Mouse (Mus musculus): ENCODE data around the gene Snta1. TPM values are rescaled to one million over a fixed set of nuclear protein-coding genes. Genes with fewer than 3 reads are reported as not detected.
A peak's percentile ranks its signal among the peaks of the same experiment; 100 is the strongest.

The Snta1 gene
- 2.6 and 4.6 TPM in 2 replicates for polyA plus RNA-seq (2014; fragmentation: Nextera tagmentation; extraction: Ambion mirVana)

GRCm38 (mm10) chr2:154407643-154408445, at the start of gene Snta1:
TSS of gene Snta1 (minus strand) at chr2:154408099.
- Histone ChIP-seq H3K4me3 (ENCODE audit: low read depth, low read length) (peak within 1 kb of the TSS; percentile 66), H3K9me3 (replicated peaks; ENCODE audit: control insufficient read depth, low read length) (no peaks in the 10 kb centered on the region), H3K27me3 (replicated peaks; ENCODE audit: control insufficient read depth, insufficient read depth, low read length) (no peaks in the 10 kb centered on the region; the same call in 1 of the 2 replicates), H3K27ac (ENCODE audit: low read depth, low read length) (no peak within 1 kb of the TSS), H3K4me1 (ENCODE audit: control insufficient read depth, insufficient read depth, low read length) (no peaks in the 10 kb centered on the region), H3K4me2 (ENCODE audit: low read length) (peak within 1 kb of the TSS; percentile 73), H3K36me3 (ENCODE audit: control insufficient read depth, insufficient read depth, low read length) (no peaks in the 10 kb centered on the region), H3K9ac (ENCODE audit: low read length) (peak within 1 kb of the TSS; percentile 72)
- ATAC-seq (peak; percentile 90), DNase-seq (ENCODE audit: low spot score) (peak; percentile 77)
- whole genome bisulfite sequencing, result 2% methylated on average over 80 of the region's 84 CpGs

- H3K9me3 ChIP-seq (replicated peaks; ENCODE audit: control insufficient read depth, low read length), result no peaks in the 10 kb centered on the region
- no peak for DNase-seq (ENCODE audit: low spot score)
- 0 out of 2 replicates have a peak, but pooled peaks cover 5% of the 10 kb centered on the region for H3K36me3 ChIP-seq (ENCODE audit: control insufficient read depth, insufficient read depth, low read length)
- no peak overlapping the region for H3K9ac ChIP-seq (ENCODE audit: low read length)
- ATAC-seq, result no peak
- H3K27me3 ChIP-seq (replicated peaks; ENCODE audit: control insufficient read depth, insufficient read depth, low read length), result no peaks in the 10 kb centered on the region
- H3K4me3 ChIP-seq (ENCODE audit: low read depth, low read length), result no peak overlapping the region
- no peak overlapping the region for H3K27ac ChIP-seq (ENCODE audit: low read depth, low read length)
- H3K4me2 ChIP-seq (ENCODE audit: low read length), result no peak overlapping the region
- peaks cover 14% of the 10 kb centered on the region for H3K4me1 ChIP-seq (ENCODE audit: control insufficient read depth, insufficient read depth, low read length)
These were observed 48.7 kb upstream of the Snta1 start for GRCm38 (mm10) chr2:154456621-154457020.

GRCm38 (mm10) chr2:154455776-154456175, 47.9 kb upstream of the Snta1 start:
- H3K27me3 ChIP-seq (replicated peaks; ENCODE audit: control insufficient read depth, insufficient read depth, low read length), result no peaks in the 10 kb centered on the region
- ATAC-seq (no peak), DNase-seq (ENCODE audit: low spot score) (peak; percentile 37)
- peak overlapping the region; percentile 14; the same call in 1 of the 2 replicates for H3K27ac ChIP-seq (ENCODE audit: low read depth, low read length)
- H3K9me3 ChIP-seq (replicated peaks; ENCODE audit: control insufficient read depth, low read length), result no peaks in the 10 kb centered on the region
- H3K36me3 ChIP-seq (ENCODE audit: control insufficient read depth, insufficient read depth, low read length), result 0 out of 2 replicates have a peak, but pooled peaks cover 5% of the 10 kb centered on the region
- 66% methylated on average over 5 of the region's 5 CpGs for WGBS
- H3K4me1 ChIP-seq (ENCODE audit: control insufficient read depth, insufficient read depth, low read length), result peaks cover 11% of the 10 kb centered on the region
- H3K4me3 ChIP-seq (ENCODE audit: low read depth, low read length), result no peak overlapping the region
- H3K4me2 ChIP-seq (ENCODE audit: low read length), result no peak overlapping the region
- no peak overlapping the region for H3K9ac ChIP-seq (ENCODE audit: low read length)

GRCm38 (mm10) chr2:154454605-154455004, 46.7 kb upstream of the Snta1 start:
- Histone ChIP-seq H3K27ac (ENCODE audit: low read depth, low read length) (0 out of 2 replicates have a peak overlapping the region, but pooled peaks have one; percentile 15), H3K36me3 (ENCODE audit: control insufficient read depth, insufficient read depth, low read length) (0 out of 2 replicates have a peak, but pooled peaks cover 5% of the 10 kb centered on the region), H3K4me2 (ENCODE audit: low read length) (no peak overlapping the region), H3K27me3 (replicated peaks; ENCODE audit: control insufficient read depth, insufficient read depth, low read length) (no peaks in the 10 kb centered on the region), H3K9me3 (replicated peaks; ENCODE audit: control insufficient read depth, low read length) (no peaks in the 10 kb centered on the region), H3K9ac (ENCODE audit: low read length) (no peak overlapping the region), H3K4me3 (ENCODE audit: low read depth, low read length) (no peak overlapping the region), H3K4me1 (ENCODE audit: control insufficient read depth, insufficient read depth, low read length) (peaks cover 10% of the 10 kb centered on the region)
- 34% methylated on average over 3 of the region's 3 CpGs for WGBS
- DNase-seq (ENCODE audit: low spot score), result peak; percentile 59
- ATAC-seq, result peak; percentile 60; the same call in 1 of the 2 replicates

- Histone ChIP-seq H3K9me3 (replicated peaks; ENCODE audit: control insufficient read depth, low read length) (no peaks in the 10 kb centered on the region), H3K4me2 (ENCODE audit: low read length) (no peak overlapping the region), H3K27me3 (replicated peaks; ENCODE audit: control insufficient read depth, insufficient read depth, low read length) (no peaks in the 10 kb centered on the region), H3K4me1 (ENCODE audit: control insufficient read depth, insufficient read depth, low read length) (peaks cover 10% of the 10 kb centered on the region), H3K9ac (ENCODE audit: low read length) (no peak overlapping the region), H3K27ac (ENCODE audit: low read depth, low read length) (no peak overlapping the region), H3K36me3 (ENCODE audit: control insufficient read depth, insufficient read depth, low read length) (0 out of 2 replicates have a peak, but pooled peaks cover 5% of the 10 kb centered on the region), H3K4me3 (ENCODE audit: low read depth, low read length) (no peak overlapping the region)
- 79% methylated on average over 1 of the region's 1 CpGs for WGBS
- ATAC-seq (no peak), DNase-seq (ENCODE audit: low spot score) (no peak)
These were observed 46.2 kb upstream of the Snta1 start for GRCm38 (mm10) chr2:154454099-154454498.

GRCm38 (mm10) chr2:154452951-154453350, 45.1 kb upstream of the Snta1 start:
- no peak for ATAC-seq
- Histone ChIP-seq H3K9me3 (replicated peaks; ENCODE audit: control insufficient read depth, low read length) (no peaks in the 10 kb centered on the region), H3K36me3 (ENCODE audit: control insufficient read depth, insufficient read depth, low read length) (0 out of 2 replicates have a peak, but pooled peaks cover 6% of the 10 kb centered on the region), H3K9ac (ENCODE audit: low read length) (no peak overlapping the region), H3K4me3 (ENCODE audit: low read depth, low read length) (no peak overlapping the region), H3K27me3 (replicated peaks; ENCODE audit: control insufficient read depth, insufficient read depth, low read length) (no peaks in the 10 kb centered on the region), H3K27ac (ENCODE audit: low read depth, low read length) (no peak overlapping the region), H3K4me2 (ENCODE audit: low read length) (no peak overlapping the region), H3K4me1 (ENCODE audit: control insufficient read depth, insufficient read depth, low read length) (peaks cover 10% of the 10 kb centered on the region)
- WGBS, result 96% methylated on average over 2 of the region's 2 CpGs
- DNase-seq (ENCODE audit: low spot score), result no peak

- no peaks in the 10 kb centered on the region for H3K27me3 ChIP-seq (replicated peaks; ENCODE audit: control insufficient read depth, insufficient read depth, low read length)
- no peaks in the 10 kb centered on the region for H3K9me3 ChIP-seq (replicated peaks; ENCODE audit: control insufficient read depth, low read length)
- H3K9ac ChIP-seq (ENCODE audit: low read length), result no peak overlapping the region
- ATAC-seq (no peak), DNase-seq (ENCODE audit: low spot score) (no peak)
- H3K36me3 ChIP-seq (ENCODE audit: control insufficient read depth, insufficient read depth, low read length), result 0 out of 2 replicates have a peak, but pooled peaks cover 4% of the 10 kb centered on the region
- H3K4me1 ChIP-seq (ENCODE audit: control insufficient read depth, insufficient read depth, low read length), result no peaks in the 10 kb centered on the region
- no peak overlapping the region for H3K4me3 ChIP-seq (ENCODE audit: low read depth, low read length)
- H3K27ac ChIP-seq (ENCODE audit: low read depth, low read length), result no peak overlapping the region
- H3K4me2 ChIP-seq (ENCODE audit: low read length), result no peak overlapping the region
These were observed 40.7 kb upstream of the Snta1 start for GRCm38 (mm10) chr2:154448633-154449032.

GRCm38 (mm10) chr2:154447821-154448220, 39.9 kb upstream of the Snta1 start:
- Histone ChIP-seq H3K4me1 (ENCODE audit: control insufficient read depth, insufficient read depth, low read length) (no peaks in the 10 kb centered on the region), H3K4me3 (ENCODE audit: low read depth, low read length) (no peak overlapping the region), H3K4me2 (ENCODE audit: low read length) (no peak overlapping the region), H3K9ac (ENCODE audit: low read length) (no peak overlapping the region), H3K27me3 (replicated peaks; ENCODE audit: control insufficient read depth, insufficient read depth, low read length) (no peaks in the 10 kb centered on the region), H3K9me3 (replicated peaks; ENCODE audit: control insufficient read depth, low read length) (no peaks in the 10 kb centered on the region), H3K36me3 (ENCODE audit: control insufficient read depth, insufficient read depth, low read length) (0 out of 2 replicates have a peak, but pooled peaks cover 4% of the 10 kb centered on the region), H3K27ac (ENCODE audit: low read depth, low read length) (no peak overlapping the region)
- WGBS, result 97% methylated on average over 8 of the region's 8 CpGs
- DNase-seq (ENCODE audit: low spot score), result no peak
- ATAC-seq, result no peak

GRCm38 (mm10) chr2:154440453-154440852, 32.6 kb upstream of the Snta1 start:
- no peak for DNase-seq (ENCODE audit: low spot score)

More at GRCm38 (mm10) chr2:154440453-154440852, 32.6 kb upstream of the Snta1 start:
- Histone ChIP-seq H3K9me3 (replicated peaks; ENCODE audit: control insufficient read depth, low read length) (no peaks in the 10 kb centered on the region), H3K36me3 (ENCODE audit: control insufficient read depth, insufficient read depth, low read length) (no peaks in the 10 kb centered on the region), H3K4me3 (ENCODE audit: low read depth, low read length) (no peak overlapping the region), H3K4me2 (ENCODE audit: low read length) (no peak overlapping the region), H3K27ac (ENCODE audit: low read depth, low read length) (no peak overlapping the region), H3K4me1 (ENCODE audit: control insufficient read depth, insufficient read depth, low read length) (peaks cover 19% of the 10 kb centered on the region), H3K27me3 (replicated peaks; ENCODE audit: control insufficient read depth, insufficient read depth, low read length) (no peaks in the 10 kb centered on the region), H3K9ac (ENCODE audit: low read length) (no peak overlapping the region)
- no peak for ATAC-seq

Measured in forebrain, embryonic 14.5 days (tissue).